Mouse (Mus musculus): ENCODE data around the gene Tagap. TPM values are rescaled to one million over a fixed set of nuclear protein-coding genes. Genes with fewer than 3 reads are reported as not detected.
"Not testable (repeated sequence)": the region's sequence is repeated elsewhere in the genome, so short reads cannot be mapped to it uniquely, and the experiment has no call there.

Gene Tagap
- polyA plus RNA-seq, 1 experiment from 2014 or later: 0.44 TPM

DNA sequence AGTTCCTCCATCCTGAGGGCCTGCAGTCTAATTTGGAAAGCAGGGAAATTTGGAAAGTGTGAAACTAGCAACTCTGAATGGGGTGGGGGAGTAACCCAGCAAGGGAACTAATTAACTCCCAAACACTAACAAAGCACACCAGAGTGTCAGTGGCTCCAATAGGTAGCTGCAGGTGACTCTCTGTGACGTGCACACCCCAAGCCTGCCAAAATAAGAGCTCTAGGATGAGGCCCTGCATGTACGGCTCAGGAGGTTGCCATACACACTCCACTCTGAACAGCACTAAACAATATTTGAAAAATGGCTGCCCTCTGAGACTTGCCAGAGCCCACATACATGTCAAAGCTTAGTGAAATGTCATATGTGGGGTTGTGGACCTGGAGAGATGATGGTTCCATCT, 7.4 kb upstream of the Tagap start:
- no peaks in the 10 kb centered on the region for H3K27me3 ChIP-seq (ENCODE audit: low read depth, poor library complexity, severe bottlenecking)
- 86% methylated on average over 2 of the region's 2 CpGs for WGBS
- no peaks in the 10 kb centered on the region for H3K36me3 ChIP-seq
- no peak overlapping the region for H3K27ac ChIP-seq (replicated peaks)
- H3K9me3 ChIP-seq (replicated peaks): no peaks in the 10 kb centered on the region
- no peaks in the 10 kb centered on the region for H3K4me1 ChIP-seq
- no peak overlapping the region for H3K4me3 ChIP-seq
- no peak for DNase-seq (ENCODE audit: low spot score)

GRCm38 (mm10) chr17:7919209-7919608, 6.6 kb upstream of the Tagap start:
- no peaks in the 10 kb centered on the region for H3K27me3 ChIP-seq (ENCODE audit: low read depth, poor library complexity, severe bottlenecking)
- H3K36me3 ChIP-seq: no peaks in the 10 kb centered on the region
- 78% methylated on average over 2 of the region's 2 CpGs for WGBS
- no peaks in the 10 kb centered on the region for H3K4me1 ChIP-seq
- DNase-seq (ENCODE audit: low spot score): no peak
- H3K9me3 ChIP-seq (replicated peaks): no peaks in the 10 kb centered on the region
- H3K27ac ChIP-seq (replicated peaks): no peak overlapping the region
- no peak overlapping the region for H3K4me3 ChIP-seq

GRCm38 (mm10) chr17:7922564-7922963, 3.2 kb upstream of the Tagap start:
- no peaks in the 10 kb centered on the region for H3K27me3 ChIP-seq (ENCODE audit: low read depth, poor library complexity, severe bottlenecking)
- DNase-seq (ENCODE audit: low spot score): no peak
- no peaks in the 10 kb centered on the region for H3K36me3 ChIP-seq
- no peaks in the 10 kb centered on the region for H3K4me1 ChIP-seq
- no peak overlapping the region for H3K27ac ChIP-seq (replicated peaks)
- no peak overlapping the region for H3K4me3 ChIP-seq
- 90% methylated on average over 5 of the region's 5 CpGs for WGBS
- H3K9me3 ChIP-seq (replicated peaks): no peaks in the 10 kb centered on the region

DNA sequence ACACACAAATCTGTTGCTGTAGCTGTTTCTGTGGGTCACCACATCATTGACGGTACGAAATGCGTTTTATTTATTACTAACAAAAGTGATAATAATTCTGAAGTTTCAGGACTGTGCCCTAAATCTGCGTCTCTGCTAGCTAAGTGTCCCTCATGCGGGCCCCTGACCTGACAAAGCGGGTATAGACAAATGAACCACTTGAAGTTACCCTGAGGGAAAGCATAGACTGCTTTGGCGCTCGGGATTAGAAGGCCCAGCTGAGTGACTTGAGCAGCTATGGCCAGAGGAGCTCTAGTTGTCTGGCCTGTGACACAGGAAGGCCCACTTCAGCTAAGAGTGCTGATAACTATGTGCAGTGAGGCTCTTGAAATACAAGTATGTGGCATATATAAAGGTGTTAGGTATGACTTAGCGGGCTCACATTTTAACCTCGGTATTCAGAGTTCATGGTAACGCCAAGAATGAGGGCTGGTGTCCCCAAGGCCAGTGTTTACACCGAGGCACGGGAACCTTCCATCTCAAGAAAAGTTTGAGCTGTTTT, 1.5 kb upstream of the Tagap start:
- H3K4me1 ChIP-seq: no peaks in the 10 kb centered on the region
- H3K9me3 ChIP-seq (replicated peaks): no peaks in the 10 kb centered on the region
- no peak overlapping the region for H3K4me3 ChIP-seq
- no peak overlapping the region for H3K27ac ChIP-seq (replicated peaks)
- H3K27me3 ChIP-seq (ENCODE audit: low read depth, poor library complexity, severe bottlenecking): no peaks in the 10 kb centered on the region
- DNase-seq (ENCODE audit: low spot score): no peak
- no peaks in the 10 kb centered on the region for H3K36me3 ChIP-seq
- 91% methylated on average over 13 of the region's 13 CpGs for WGBS

DNA sequence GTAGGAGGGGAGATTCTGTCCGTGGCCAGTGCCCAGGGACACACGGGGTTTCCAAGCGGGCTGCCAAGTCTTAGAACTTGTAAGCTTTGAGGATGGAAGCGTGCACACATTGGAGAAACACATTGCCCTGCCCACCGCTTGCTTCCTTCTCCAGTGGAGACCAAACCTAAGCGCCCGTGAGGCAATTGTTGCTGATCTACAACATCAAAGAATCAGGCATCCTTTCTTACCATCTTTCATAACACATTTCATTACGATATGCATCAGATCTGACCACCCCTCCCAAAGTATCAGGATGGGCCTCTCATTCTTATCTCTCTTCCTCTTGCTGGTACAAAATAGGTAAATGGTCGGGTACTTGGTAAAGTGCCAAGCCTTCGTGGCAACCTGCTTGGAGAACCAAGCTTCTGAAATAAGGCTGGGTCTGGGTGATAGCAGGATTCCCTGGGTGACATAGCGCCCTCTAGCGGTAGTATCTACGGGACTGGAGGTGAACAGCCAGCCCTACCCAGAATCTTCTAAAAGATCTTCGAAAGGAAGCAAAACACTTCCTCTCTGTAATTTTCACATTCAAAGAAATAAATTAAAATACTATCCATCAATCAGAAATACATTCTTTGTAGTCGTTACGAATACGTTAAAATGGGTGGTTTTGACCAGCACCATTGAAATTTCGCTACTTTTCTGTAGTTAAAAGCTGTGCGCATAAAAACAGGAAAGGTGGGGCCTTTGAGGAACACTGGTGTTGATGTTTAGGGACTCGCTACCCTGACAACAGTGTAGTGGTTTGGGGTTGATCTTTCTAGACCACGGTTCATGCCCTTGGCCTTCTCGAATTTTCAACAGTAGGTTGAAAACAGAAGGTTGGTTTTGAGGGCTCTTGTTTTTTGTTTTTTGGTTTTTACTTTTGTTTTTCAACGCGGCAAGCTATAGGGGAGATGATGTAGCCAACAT, 2.1 kb downstream of the Tagap start:
- H3K36me3 ChIP-seq: no peaks in the 10 kb centered on the region
- H3K27ac ChIP-seq (replicated peaks): no peak overlapping the region
- H3K27me3 ChIP-seq (ENCODE audit: low read depth, poor library complexity, severe bottlenecking): no peaks in the 10 kb centered on the region
- peak; percentile 44 for DNase-seq (ENCODE audit: low spot score)
- H3K9me3 ChIP-seq (replicated peaks): no peaks in the 10 kb centered on the region
- WGBS: 73% methylated on average over 24 of the region's 24 CpGs
- H3K4me3 ChIP-seq: no peak overlapping the region
- peaks cover 7% of the 10 kb centered on the region for H3K4me1 ChIP-seq

GRCm38 (mm10) chr17:7928662-7929061, 2.9 kb downstream of the Tagap start:
- Histone ChIP-seq H3K9me3 (replicated peaks) (no peaks in the 10 kb centered on the region), H3K4me1 (peaks cover 7% of the 10 kb centered on the region), H3K36me3 (no peaks in the 10 kb centered on the region), H3K27me3 (ENCODE audit: low read depth, poor library complexity, severe bottlenecking) (no peaks in the 10 kb centered on the region), H3K27ac (replicated peaks) (no peak overlapping the region), H3K4me3 (no peak overlapping the region)
- DNase-seq (ENCODE audit: low spot score): no peak
- WGBS: 78% methylated on average over 6 of the region's 6 CpGs

GRCm38 (mm10) chr17:7929279-7929678, 3.5 kb downstream of the Tagap start:
- no peaks in the 10 kb centered on the region for H3K36me3 ChIP-seq
- WGBS: 29% methylated on average over 8 of the region's 8 CpGs
- H3K9me3 ChIP-seq (replicated peaks): no peaks in the 10 kb centered on the region
- H3K4me3 ChIP-seq: no peak overlapping the region
- H3K27me3 ChIP-seq (ENCODE audit: low read depth, poor library complexity, severe bottlenecking): no peaks in the 10 kb centered on the region
- no peak overlapping the region for H3K27ac ChIP-seq (replicated peaks)
- DNase-seq (ENCODE audit: low spot score): no peak
- H3K4me1 ChIP-seq: peaks cover 7% of the 10 kb centered on the region

DNA sequence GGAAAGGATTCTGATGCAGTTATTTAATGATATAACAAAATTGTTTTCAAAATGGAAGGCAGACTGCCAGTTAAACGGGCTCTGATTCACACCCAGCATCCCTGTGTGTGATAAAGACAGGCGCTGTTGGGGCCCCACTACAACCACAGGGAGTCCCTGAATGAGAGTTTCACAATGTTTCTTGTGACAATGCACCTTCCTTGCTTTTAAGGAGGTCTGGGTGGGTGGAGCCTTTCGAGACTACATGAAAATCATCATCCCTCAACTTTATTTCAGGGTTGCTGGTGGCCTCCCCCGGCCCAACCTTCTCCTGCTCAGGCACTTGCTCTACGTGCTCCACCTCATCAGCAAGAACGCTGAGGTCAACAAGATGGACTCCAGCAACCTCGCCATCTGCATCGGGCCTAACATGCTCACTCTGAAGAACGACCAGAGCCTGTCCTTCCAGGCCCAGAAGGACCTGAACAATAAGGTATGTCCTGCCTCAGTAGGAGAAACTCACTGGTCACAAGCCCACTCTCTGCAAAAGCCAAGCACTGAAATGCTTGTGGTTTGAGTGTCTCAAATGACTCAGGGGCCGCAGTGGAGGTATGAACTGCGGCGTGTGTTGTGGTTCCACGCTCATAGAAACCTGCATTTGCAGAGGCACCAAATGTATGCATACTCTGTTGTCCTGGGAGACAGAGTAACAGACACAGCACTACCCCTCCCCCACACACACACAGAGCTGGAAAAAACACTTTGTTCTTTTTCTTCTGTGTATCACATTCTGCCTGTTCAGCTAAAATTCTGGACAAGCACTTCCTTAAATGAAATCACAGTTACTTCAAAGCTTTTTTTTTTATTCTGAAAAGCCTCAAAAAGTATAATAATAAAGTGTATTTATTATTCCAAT, 5.5 kb downstream of the Tagap start:
- peak; percentile 19 for DNase-seq (ENCODE audit: low spot score)
- Histone ChIP-seq H3K27me3 (ENCODE audit: low read depth, poor library complexity, severe bottlenecking) (no peaks in the 10 kb centered on the region), H3K4me1 (peaks cover 7% of the 10 kb centered on the region), H3K36me3 (no peaks in the 10 kb centered on the region), H3K9me3 (replicated peaks) (no peaks in the 10 kb centered on the region), H3K27ac (replicated peaks) (peak overlapping the region; percentile 55), H3K4me3 (no peak overlapping the region)
- WGBS: 84% methylated on average over 13 of the region's 13 CpGs

DNA sequence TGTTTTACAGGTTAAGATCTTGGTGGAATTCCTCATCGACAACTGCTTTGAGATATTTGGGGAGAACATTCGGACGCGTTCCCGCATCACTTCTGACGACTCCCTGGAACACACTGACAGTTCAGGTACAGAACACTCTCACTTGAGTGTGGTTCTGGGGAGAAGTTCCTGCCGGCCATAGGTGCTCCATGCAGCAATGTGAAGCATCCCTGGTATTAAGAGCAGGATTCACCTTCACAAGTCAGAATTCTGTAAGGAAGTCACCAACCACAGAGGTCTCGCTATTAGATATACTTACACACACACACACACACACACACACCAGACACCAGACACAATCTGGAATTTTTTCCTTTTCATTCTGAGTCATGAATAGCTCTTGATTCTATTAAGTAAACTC, 6.3 kb downstream of the Tagap start:
- not testable (repeated sequence) for H3K27me3 ChIP-seq (ENCODE audit: low read depth, poor library complexity, severe bottlenecking); H3K4me3 ChIP-seq; H3K27ac ChIP-seq (replicated peaks); H3K4me1 ChIP-seq; H3K36me3 ChIP-seq; DNase-seq (ENCODE audit: low spot score); H3K9me3 ChIP-seq (replicated peaks)
- 89% methylated on average over 7 of the region's 8 CpGs for WGBS

DNA sequence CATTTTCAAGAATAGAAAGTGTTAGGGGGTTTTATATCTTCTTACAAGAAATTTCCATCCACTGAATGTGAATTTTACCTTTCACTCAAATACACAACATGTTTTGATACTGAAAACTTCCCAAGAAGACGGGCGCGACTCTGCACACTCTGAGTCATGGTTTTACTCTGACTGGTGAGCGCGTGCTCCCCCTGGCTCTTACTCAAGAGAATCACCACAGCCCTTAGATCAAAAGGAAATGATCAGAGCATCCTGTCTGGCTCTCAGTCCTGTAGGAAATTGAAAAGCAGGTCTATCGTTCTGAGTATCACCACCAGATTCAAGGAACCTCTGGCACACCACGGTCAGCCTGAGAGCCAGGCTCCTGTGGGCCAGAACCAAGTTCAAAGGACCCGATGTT, 13.8 kb downstream of the Tagap start:
- H3K36me3 ChIP-seq: no peaks in the 10 kb centered on the region
- H3K27me3 ChIP-seq (ENCODE audit: low read depth, poor library complexity, severe bottlenecking): no peaks in the 10 kb centered on the region
- no peaks in the 10 kb centered on the region for H3K9me3 ChIP-seq (replicated peaks)
- DNase-seq (ENCODE audit: low spot score): no peak
- WGBS: 80% methylated on average over 8 of the region's 8 CpGs
- no peak overlapping the region for H3K27ac ChIP-seq (replicated peaks)
- H3K4me3 ChIP-seq: no peak overlapping the region
- no peaks in the 10 kb centered on the region for H3K4me1 ChIP-seq

- H3K9me3 ChIP-seq (replicated peaks); H3K4me1 ChIP-seq; H3K27me3 ChIP-seq (ENCODE audit: low read depth, poor library complexity, severe bottlenecking); H3K36me3 ChIP-seq: not testable (repeated sequence)
- DNase-seq (ENCODE audit: low spot score): peak; percentile 93
- Histone ChIP-seq H3K4me3 (peak within 1 kb of the TSS; percentile 63), H3K27ac (replicated peaks) (peak within 1 kb of the TSS; percentile 87)
- WGBS: 4% methylated on average over 58 of the region's 58 CpGs
Measured at GRCm38 (mm10) chr17:7945117-7946052, 19.6 kb downstream of the Tagap start, which contains the start of gene Rsph3a. TSS of gene Rsph3a (plus strand) at chr17:7945614.
